Mouse (Mus musculus) heart, embryonic 14.5 days (tissue): ENCODE data around the gene Cyp4a12b. TPM values are rescaled to one million over a fixed set of nuclear protein-coding genes. Genes with fewer than 3 reads are reported as not detected.
"Not testable (repeated sequence)": the region's sequence is repeated elsewhere in the genome, so short reads cannot be mapped to it uniquely, and the experiment has no call there.

Source experiments
- ATAC-seq: fragments of 200-750 bp; cut with Nextera tagmentation; 2 replicates; pipeline ENCODE4 v1.8.0; 2017; ENCODE audit warnings: low read depth, moderate TSS enrichment; ENCODE audit not compliant: insufficient number of reproducible peaks, insufficient read depth, low FRiP score
- H3K27ac ChIP-seq, 2 experiments: fragments of 200-500 bp in 1 of 2; fragments of 300-500 bp in 1 of 2; sonication (generic) in 1 of 2; replicated peaks in 1 of 2; 2 replicates each; pipeline ENCODE4 v1.5.1; 2012 to 2014; ENCODE audit warnings: low read depth in 2 of 2, low read length in 2 of 2, control low read depth in 1 of 2, mild to moderate bottlenecking in 1 of 2, mixed read lengths in 1 of 2; ENCODE audit not compliant: control insufficient read depth in 1 of 2, insufficient read depth in 1 of 2
- H3K27me3 ChIP-seq: fragments of 300-500 bp; sonication (generic); 2 replicates; pipeline ENCODE4 v1.6.1; 2014; ENCODE audit warnings: mild to moderate bottlenecking, low read length, control low read depth; ENCODE audit not compliant: control insufficient read depth, insufficient read depth
- H3K36me3 ChIP-seq: fragments of 300-500 bp; sonication (generic); 2 replicates; pipeline ENCODE4 v1.6.1; 2014; ENCODE audit warnings: mild to moderate bottlenecking, control low read depth, low read length, mixed read lengths; ENCODE audit not compliant: control insufficient read depth, insufficient read depth
- H3K4me1 ChIP-seq, 2 experiments: fragments of 200-500 bp in 1 of 2; fragments of 300-500 bp in 1 of 2; sonication (generic) in 1 of 2; 2 replicates each; pipeline ENCODE4 v1.6.1; 2012 to 2014; ENCODE audit warnings: low read length in 2 of 2, control low read depth in 1 of 2, mixed read lengths in 1 of 2; ENCODE audit not compliant: control insufficient read depth in 2 of 2, insufficient read depth in 2 of 2
- H3K4me2 ChIP-seq: fragments of 300-500 bp; sonication (generic); 2 replicates; pipeline ENCODE4 v1.6.1; 2014; ENCODE audit warnings: mild to moderate bottlenecking, low read length
- H3K4me3 ChIP-seq, 2 experiments: fragments of 200-500 bp in 1 of 2; fragments of 300-500 bp in 1 of 2; sonication (generic) in 1 of 2; 2 replicates each; pipeline ENCODE4 v1.5.1; 2012 to 2014; ENCODE audit warnings: low read length in 2 of 2, mild to moderate bottlenecking in 2 of 2, control low read depth in 1 of 2, low read depth in 1 of 2, moderate library complexity in 1 of 2; ENCODE audit not compliant: control insufficient read depth in 1 of 2, insufficient read depth in 1 of 2
- H3K9ac ChIP-seq: fragments of 300-500 bp; sonication (generic); 2 replicates; pipeline ENCODE4 v1.6.1; 2014; ENCODE audit warnings: mild to moderate bottlenecking, low read length
- H3K9me3 ChIP-seq: fragments of 300-500 bp; sonication (generic); 2 replicates; pipeline ENCODE4 v1.6.1; 2016; ENCODE audit warnings: low read length, control low read depth; ENCODE audit not compliant: control insufficient read depth
- WGBS: fragments of 180-500 bp; shearing (Covaris S2); extraction: QIAGEN DNeasy Blood & Tissue Kit; methylation state at CpG from one replicate; pipeline ENCODE4 v1.1.7; 2014; 5-methylcytosine and 5-hydroxymethylcytosine counted together
- polyA plus RNA-seq: library from polyadenylated mRNA; unstranded; fragments of >200 nt; fragmentation: Nextera tagmentation; extraction: Ambion mirVana; gene quantifications from 2 replicates; pipeline ENCODE4 v1.2.1, GENCODE M21; 2014

Cyp4a12b gene
- not detected in 2 replicates for polyA plus RNA-seq

DNA sequence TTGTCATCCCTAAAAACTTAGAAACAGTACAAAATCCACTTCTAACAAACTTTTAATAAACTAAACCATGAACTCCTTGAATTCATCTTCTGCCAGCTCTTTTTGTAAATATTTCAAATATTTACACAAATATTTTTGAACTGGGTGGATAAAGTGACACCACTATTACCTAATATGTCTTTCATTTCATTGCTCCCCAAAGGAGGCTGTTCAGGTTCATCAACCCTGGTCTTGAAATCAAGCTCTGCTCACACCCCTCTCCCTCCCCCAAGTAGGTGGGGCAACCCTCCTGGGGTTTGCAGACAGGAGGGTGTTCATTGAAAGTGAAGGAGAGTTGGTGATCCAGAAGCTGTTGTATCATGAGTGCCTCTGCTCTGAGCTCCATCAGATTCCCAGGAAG is at the start of gene Cyp4a12b:
Gene Cyp4a12b, plus strand, starts transcription at position 301 of the 400 bp plus-strand sequence.
- H3K4me3 ChIP-seq, H3K36me3 ChIP-seq, ATAC-seq, H3K4me2 ChIP-seq, H3K4me1 ChIP-seq, H3K9me3 ChIP-seq, H3K27ac ChIP-seq, H3K9ac ChIP-seq, H3K27me3 ChIP-seq: not testable (repeated sequence)

- H3K4me1 ChIP-seq, ATAC-seq, H3K9me3 ChIP-seq, H3K36me3 ChIP-seq, H3K4me3 ChIP-seq, H3K9ac ChIP-seq, H3K27ac ChIP-seq, H3K27me3 ChIP-seq, H3K4me2 ChIP-seq: not testable (repeated sequence)
- 71% methylated on average over 3 of the region's 3 CpGs for WGBS
Observed at GRCm38 (mm10) chr4:115365624-115366023, 45.8 kb upstream of the Cyp4a12b start.

GRCm38 (mm10) chr4:115368067-115368466 is 43.4 kb upstream of the Cyp4a12b start:
- not testable (repeated sequence) for H3K4me3 ChIP-seq, H3K27me3 ChIP-seq, H3K36me3 ChIP-seq, H3K9ac ChIP-seq, H3K4me1 ChIP-seq, ATAC-seq, H3K9me3 ChIP-seq, H3K4me2 ChIP-seq, H3K27ac ChIP-seq

GRCm38 (mm10) chr4:115396256-115396655 is 15.2 kb upstream of the Cyp4a12b start:
- not testable (repeated sequence) for H3K9ac ChIP-seq, H3K27ac ChIP-seq, ATAC-seq, H3K4me3 ChIP-seq, H3K36me3 ChIP-seq, H3K9me3 ChIP-seq, H3K4me1 ChIP-seq, H3K4me2 ChIP-seq, H3K27me3 ChIP-seq
- 74% methylated on average over 2 of the region's 2 CpGs for WGBS

- H3K27ac ChIP-seq, H3K9me3 ChIP-seq, H3K27me3 ChIP-seq, ATAC-seq, H3K36me3 ChIP-seq, H3K9ac ChIP-seq, H3K4me2 ChIP-seq, H3K4me1 ChIP-seq, H3K4me3 ChIP-seq: not testable (repeated sequence)
Observed at GRCm38 (mm10) chr4:115396950-115397349, 14.5 kb upstream of the Cyp4a12b start.

- no peak for ATAC-seq
- no peaks in the 10 kb centered on the region for H3K4me1 ChIP-seq
- no peak overlapping the region for H3K4me2 ChIP-seq
- H3K36me3 ChIP-seq: no peaks in the 10 kb centered on the region
- H3K4me3 ChIP-seq: no peak overlapping the region
- H3K27me3 ChIP-seq: no peaks in the 10 kb centered on the region
- H3K9ac ChIP-seq: no peak overlapping the region
- H3K27ac ChIP-seq: no peak overlapping the region
- 58% methylated on average over 3 of the region's 3 CpGs for WGBS
- H3K9me3 ChIP-seq: no peaks in the 10 kb centered on the region
Observed at GRCm38 (mm10) chr4:115450577-115451137, 39.2 kb downstream of the Cyp4a12b start.

- H3K9ac ChIP-seq: no peak within 1 kb of the TSS
- no peak within 1 kb of the TSS for H3K27ac ChIP-seq
- H3K27me3 ChIP-seq: no peaks in the 10 kb centered on the region
- H3K4me2 ChIP-seq: no peak within 1 kb of the TSS
- ATAC-seq: no peak
- no peaks in the 10 kb centered on the region for H3K36me3 ChIP-seq
- H3K4me3 ChIP-seq: no peak within 1 kb of the TSS
- no peaks in the 10 kb centered on the region for H3K4me1 ChIP-seq
- WGBS: 74% methylated on average over 3 of the region's 3 CpGs
- H3K9me3 ChIP-seq: 0 out of 2 replicates have a peak, but pooled peaks cover 4% of the 10 kb centered on the region
Observed at GRCm38 (mm10) chr4:115452304-115452703, 40.9 kb downstream of the Cyp4a12b start, which contains the start of gene Cyp4a30b. Gene Cyp4a30b, plus strand, starts transcription at chr4:115452604.

DNA sequence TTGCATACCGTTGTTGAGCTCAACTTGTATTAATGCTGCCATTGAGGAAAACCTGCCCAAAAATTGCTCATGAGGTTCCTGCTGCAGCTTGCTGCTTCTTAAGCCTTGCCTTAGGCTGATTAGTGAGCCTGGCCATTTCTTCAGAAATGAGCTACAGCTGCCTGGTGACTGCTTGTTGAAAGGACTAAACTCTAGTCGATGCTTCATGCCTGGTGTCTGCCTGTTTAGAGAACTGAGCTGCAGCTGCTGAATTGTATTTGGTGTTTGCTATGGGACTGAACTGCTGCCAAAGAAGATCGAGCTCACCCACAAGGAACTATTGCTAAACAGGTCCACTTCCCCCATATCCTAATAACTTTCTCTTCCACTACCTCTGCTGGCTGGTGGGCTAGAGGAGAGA is 62.2 kb downstream of the Cyp4a12b start:
- not testable (repeated sequence) for H3K27me3 ChIP-seq

More for the DNA sequence above, 62.2 kb downstream of the Cyp4a12b start:
- not testable (repeated sequence) for H3K4me3 ChIP-seq, H3K4me1 ChIP-seq, H3K36me3 ChIP-seq, H3K4me2 ChIP-seq, H3K9me3 ChIP-seq, H3K27ac ChIP-seq, ATAC-seq, H3K9ac ChIP-seq
- 77% methylated on average over 3 of the region's 3 CpGs for WGBS
